Mouse (Mus musculus): ENCODE measurements around the gene Rngtt.

Rngtt gene

DNA sequence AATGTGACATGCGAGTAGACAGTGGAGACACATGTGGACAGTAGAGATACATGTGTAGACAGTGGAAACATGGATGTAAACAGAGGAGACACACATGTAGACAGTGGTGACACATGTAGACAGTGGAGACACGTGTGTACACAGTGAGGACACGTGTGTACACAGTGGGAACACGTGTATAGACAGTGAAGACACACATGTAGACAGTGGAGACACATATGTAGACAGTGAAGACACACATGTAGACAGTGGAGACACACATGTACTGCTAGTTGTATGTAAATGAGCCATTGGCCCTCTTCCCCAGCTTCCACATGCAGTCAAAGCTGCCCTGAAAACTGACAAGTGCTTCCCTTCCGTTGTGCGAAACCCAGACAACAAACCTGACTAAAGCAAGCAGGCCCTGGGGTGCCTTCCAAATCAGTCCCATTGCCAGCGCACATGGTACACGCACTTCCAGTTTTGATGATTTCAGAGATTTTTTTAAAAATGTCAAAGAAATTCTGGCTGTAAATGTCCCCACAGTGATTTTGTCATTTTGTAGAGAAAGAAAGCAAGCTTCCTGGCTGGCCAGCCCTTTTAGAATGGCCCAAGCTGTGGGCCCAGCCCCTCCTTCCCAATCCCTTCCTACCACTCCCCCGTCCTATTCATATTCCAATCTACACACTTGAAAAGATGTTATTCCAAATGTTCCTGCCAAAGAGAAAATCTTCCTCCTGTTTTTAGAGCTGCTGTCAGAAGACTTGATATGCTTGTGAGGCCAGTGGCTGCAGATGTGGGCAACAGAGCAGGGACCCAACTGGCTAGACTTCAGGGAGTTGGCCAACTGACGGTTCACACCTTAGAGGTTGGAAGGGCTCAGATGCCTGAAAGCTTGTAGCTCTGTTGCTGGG lies 204.2 kb downstream of the Rngtt start:
- no peak for DNase-seq (ENCODE audit: low spot score in 2 of 2)

DNA sequence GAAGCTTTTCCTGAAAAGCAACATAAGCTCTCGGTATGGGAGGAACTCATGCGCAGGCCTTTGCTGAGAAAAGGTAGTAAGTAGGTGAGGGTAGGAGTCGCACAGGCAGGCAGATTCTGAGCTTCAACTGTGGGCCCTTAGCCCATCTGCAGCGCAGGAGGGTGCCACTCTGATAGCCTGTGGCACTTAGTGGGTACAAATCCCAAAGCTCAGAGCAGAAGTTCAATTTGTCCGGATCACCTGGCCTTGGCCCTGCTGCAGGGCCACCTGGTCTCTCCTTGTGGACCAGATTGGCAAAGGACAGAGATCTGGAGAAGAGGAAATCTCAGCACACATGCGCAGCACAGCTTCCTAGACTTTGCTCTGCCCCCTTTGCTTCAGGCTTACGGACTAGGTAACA lies 210.1 kb downstream of the Rngtt start:
- DNase-seq (ENCODE audit: low spot score in 2 of 2): no peak

DNA sequence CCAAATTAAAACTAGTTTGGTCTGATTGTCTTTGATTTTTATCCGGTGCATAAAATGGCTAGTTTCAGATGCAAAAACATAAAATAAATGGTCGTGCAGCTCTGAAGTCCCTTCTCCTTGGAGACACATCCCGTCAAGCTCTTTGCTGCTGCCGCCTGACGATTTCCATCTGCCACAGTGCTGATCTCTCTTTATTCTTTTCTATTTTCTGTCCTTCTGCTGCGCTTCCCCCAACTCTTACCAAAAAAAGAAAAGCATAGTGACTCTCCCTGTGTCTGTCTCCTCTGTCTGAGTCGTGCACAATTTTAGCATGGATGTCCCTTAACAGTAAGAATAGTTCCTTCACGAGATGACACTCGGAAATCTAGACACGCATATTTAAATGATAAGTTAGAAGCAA lies 210.8 kb downstream of the Rngtt start:
- DNase-seq (ENCODE audit: low spot score in 2 of 2): no peak

DNA sequence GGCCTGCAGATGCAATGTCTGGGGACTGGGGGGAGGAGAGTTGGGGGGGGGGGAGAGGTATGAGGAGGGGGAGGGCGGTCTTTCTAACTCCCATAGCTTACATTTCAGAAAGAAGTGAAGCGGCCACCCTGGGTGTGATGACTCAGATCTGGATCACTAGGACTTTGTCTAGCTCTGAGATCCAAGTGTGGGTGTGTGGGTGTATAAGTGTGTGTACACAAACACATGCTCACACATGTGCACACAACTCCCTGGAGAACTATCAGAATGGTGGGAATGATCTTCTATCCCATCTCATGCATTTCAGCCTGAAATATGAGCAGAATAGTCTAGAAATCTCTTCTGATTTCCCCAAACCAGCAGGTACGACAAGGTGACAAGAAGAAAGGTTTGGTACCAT lies 213.7 kb downstream of the Rngtt start:
- DNase-seq (ENCODE audit: low spot score in 2 of 2): no peak

DNA sequence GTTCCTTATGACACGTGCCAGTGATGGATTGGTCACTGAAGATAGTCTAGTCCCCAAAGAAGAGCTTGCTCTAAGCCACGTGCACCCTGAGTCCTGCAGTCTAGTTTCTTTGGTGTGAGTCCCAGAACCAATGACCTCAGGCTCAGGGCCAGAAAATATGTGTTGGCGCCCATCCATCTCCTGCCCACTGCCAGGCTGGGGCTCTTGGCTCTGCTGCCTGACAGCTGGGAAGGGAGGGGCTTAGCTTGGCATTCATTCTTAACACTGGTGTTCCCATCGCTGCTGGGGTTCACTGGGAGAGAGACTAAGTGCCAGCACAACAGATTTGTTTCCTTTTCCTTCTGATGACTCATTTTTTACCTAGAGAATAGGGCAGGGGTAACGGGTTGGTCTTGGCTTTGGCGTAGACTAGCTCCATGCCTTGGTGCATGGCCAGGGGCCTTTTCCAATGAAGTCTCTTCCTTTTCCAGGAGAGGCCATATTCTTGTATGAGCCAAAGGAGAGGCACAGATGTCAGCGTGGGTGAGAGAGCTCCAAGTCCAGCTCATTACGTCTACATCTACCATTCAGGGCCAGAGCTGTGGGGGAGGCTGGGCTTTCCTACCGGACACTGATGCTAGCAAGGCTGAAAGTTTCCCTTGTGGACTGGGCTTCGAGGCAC lies 214.5 kb downstream of the Rngtt start:
- DNase-seq (ENCODE audit: low spot score in 2 of 2): no peak

DNA sequence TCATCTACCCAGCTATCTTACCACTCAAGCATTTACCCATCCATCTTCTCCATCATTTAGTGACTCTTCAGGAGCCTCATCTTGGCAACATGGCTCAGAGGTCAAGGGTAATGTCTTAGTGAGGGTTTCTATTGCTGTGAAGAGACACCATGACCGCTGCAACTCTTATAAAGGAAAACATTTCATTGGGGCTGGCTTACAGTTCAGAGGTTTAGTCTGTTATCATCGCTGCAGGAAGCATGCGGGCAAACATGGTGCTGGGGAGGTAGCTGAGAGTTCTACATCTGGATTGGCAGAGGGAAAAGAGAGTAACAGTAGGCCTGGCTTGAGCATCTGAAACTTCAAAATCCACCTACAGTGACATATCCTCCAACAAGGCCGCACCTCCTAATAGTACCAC lies 215.2 kb downstream of the Rngtt start:
- no peak for DNase-seq (ENCODE audit: low spot score in 2 of 2)

DNA sequence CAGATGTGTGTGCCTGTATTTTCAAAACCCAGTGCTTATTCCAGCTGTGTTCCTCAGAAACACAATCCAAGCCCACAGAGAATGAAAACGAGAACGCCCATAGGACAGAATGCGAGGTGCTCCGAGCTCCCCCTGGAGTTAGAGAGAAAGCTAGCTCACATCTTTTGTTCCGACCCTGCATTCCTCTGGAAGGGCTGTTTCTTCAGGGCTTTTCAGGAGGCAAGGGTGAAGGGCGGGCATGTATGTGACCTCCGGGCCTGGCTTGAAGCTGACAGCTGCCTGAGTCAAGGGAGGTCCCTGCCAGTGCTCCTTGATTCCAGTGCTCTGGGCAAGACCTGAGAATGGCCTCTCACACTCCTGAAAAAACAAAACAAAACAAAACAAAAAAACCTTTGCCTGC lies 216.0 kb downstream of the Rngtt start:
- no peak for DNase-seq (ENCODE audit: low spot score in 2 of 2)

DNA sequence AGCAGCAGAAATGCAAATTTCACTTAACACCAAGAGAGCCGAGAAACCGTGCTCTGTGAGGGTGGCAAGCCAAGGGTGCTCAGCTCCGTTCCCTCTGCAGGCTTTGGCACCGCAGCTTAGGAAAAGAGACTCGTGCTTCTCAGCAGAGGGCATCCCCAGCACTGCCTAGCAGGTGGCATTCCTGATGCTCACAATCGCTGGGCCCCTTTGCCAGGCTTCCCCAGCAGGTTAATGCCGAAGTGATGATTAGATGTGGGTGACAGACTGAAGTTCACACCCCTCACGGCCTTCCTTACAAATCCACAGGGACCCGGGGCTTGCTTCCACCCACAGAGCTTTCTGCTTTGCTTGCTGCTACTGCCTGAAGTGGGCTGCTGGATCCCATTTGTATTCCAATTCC lies 216.6 kb downstream of the Rngtt start:
- DNase-seq (ENCODE audit: low spot score in 2 of 2): no peak

DNA sequence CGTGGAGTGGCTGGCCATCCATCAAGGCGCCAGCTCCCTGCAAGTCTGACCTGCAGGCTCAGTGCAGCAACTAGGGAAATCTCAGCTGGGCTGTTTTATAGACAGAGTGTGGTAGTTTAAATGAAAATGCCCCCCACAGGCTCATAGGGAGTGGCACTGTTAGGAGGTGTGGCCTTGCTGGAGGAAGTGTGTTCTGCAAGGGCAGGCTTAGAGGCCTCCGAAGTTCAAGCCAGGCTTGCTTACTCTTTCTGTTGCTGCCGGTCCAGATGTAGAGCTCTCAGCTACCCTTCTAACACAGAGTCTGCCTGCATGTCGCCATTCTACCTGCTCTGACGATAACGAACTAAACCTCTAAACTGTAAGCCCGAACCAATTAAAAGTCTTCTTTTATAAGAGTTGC lies 222.5 kb downstream of the Rngtt start:
- DNase-seq (ENCODE audit: low spot score in 2 of 2): no peak

DNA sequence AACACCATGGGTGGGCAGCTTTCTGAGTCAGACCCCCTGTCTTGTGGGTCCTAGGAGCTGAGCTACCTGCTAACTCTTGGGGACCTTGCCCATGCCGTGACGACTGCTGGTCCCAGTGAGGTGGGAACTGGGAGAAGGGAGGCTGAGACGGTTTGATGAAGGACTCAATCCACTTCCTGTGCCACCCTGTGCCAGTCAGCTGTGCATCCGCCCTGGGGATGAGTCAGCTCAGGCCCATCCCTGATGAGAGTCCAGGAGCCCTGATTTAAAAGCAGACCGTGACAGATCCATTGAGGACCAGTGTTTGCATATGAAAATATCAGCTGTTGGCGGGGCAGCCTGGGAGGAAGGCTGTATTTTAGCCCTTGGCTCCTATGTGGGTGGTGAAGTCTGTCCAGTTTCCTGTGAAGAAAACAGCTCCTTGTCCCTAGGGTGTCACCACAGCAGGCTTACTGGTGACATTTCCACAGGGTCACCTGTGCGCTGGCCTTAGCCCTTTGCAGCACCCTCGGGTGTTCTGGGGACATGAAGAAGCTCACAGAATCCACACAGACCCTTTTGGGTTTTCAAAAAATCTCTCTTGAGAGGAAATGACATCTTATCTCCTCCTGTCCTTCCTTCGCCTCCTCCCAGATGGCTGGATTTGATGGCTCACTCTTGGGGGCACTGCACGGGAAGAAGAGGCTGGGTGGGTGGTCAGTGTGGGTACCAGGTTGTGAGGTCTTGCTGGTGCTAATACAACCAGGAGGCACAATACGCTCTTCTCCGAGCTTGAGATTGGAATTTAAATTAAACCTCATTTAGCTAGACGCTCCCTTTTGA lies 234.9 kb downstream of the Rngtt start:
- DNase-seq (ENCODE audit: low spot score in 2 of 2): no peak

DNA sequence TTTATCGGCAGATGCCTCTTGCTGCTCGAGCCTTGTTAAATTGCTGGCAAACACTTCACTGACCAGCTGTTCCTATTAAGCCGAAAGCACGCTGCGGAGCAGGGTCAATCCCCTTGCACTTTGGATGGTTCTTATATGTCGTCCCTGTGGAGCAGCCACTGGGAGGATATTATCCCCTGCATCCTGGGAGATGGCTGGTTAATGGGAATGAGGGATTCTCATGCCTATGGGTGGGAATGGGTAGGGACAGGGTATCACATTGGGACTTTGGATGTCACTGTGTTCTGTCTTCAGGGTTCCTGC lies 235.4 kb downstream of the Rngtt start:
- DNase-seq (ENCODE audit: low spot score in 2 of 2): no peak

DNA sequence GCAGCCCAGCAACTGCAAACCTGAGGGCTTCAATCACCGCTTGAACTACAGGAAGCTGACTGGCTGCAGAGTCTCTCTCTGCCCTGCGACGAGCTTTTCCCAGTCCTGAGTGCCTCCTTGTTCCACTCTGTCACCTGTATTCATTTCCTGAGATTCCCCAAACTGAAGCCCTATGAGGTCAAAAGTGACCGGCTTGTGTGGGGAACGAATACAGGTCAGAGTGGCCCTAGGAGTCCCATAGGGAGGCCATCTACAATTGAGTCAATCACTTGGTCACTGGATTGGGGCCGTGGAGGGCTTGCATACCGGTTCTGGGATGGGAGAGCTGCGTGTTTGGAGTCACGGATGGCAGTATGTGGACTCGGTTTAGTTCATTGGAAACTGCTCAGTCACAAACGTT lies 236.2 kb downstream of the Rngtt start:
- no peak for DNase-seq (ENCODE audit: low spot score in 2 of 2)

DNA sequence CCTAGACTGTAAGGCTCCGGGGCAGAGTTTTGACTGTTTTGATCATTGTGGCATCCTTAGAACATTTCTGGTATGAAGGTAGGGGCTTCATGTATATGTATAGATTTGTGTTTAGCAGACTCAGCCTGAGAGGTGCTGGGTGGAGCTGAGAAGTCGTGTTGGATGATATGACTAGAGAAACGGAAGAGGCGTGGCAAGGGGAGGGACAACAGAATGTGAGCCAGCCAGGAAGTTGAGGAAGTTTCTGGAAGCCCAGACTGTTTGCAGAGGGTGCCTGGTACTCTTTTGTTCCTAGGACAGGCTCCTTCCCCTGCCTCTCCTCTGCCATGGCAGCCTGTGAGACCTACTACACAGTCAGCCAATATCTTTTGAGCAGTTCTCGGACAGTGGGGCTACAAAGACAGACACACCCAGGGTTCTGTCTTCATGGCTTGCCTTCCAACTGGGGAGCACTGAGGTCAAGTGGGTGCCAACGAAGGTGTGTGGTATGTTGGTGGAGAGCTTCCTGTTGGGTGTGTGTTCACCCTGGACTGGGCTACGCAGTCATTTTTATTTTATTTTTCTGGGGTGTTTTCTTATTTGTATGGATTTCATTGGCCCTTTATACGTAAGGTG lies 237.3 kb downstream of the Rngtt start:
- DNase-seq (ENCODE audit: low spot score in 2 of 2): no peak

DNA sequence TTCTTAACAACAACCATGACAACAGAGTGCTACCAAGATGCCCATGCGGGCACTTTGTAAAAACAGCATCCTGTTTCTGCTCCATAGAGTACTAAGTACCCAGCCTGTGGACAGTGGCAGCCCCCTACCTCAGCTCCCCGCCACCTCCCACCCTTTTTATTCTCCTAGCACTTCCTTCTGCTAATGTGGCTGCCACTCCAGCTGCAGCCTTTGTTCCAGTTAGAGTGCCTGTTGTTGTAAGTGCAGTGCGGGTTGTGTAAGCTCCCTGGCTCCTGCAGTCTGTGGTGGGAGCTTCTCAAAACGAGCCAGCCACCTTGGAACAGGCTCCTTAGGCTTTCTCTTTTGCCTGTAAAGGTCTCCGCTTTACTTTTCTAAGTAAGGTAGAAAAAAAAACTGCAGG lies 239.5 kb downstream of the Rngtt start:
- DNase-seq (ENCODE audit: low spot score in 2 of 2): no peak
